Mouse (Mus musculus) lung, postnatal 10 days (tissue): ENCODE measurements at regions not wholly inside any gene's neighbourhood (a gene's known extent, or its start where the extent isn't known, plus 50 kb on each side); places are given as distances from the start of the nearest gene placed in this dataset.

Experiments
- DNase-seq: peaks from one replicate; pipeline ENCODE4 v3.0.0; 2021

GRCm38 (mm10) chr1:51697265-51698192 lies 218.3 kb downstream of the Myo1b start:
- peak; percentile 20 for DNase-seq

GRCm38 (mm10) chr1:51696471-51696870 lies 218.2 kb upstream of the Nabp1 start:
- no peak for DNase-seq

- DNase-seq = peak; percentile 13
These were observed 212.7 kb upstream of the Nabp1 start for GRCm38 (mm10) chr1:51690878-51691277.

- peak; percentile 61 for DNase-seq
These were observed 211.4 kb upstream of the Nabp1 start for GRCm38 (mm10) chr1:51689461-51690223.

GRCm38 (mm10) chr1:51688946-51689345 lies 210.7 kb upstream of the Nabp1 start:
- DNase-seq = no peak

- DNase-seq = no peak
These were observed 210.0 kb upstream of the Nabp1 start for GRCm38 (mm10) chr1:51688224-51688545.

- no peak for DNase-seq
These were observed 209.4 kb upstream of the Nabp1 start for GRCm38 (mm10) chr1:51687484-51688223.

GRCm38 (mm10) chr1:51686759-51687158 lies 208.5 kb upstream of the Nabp1 start:
- DNase-seq = no peak

- no peak for DNase-seq
These were observed 204.0 kb upstream of the Nabp1 start for GRCm38 (mm10) chr1:51682273-51682672.

- DNase-seq = no peak
These were observed 203.6 kb upstream of the Nabp1 start for GRCm38 (mm10) chr1:51681872-51682271.

- DNase-seq = no peak
These were observed 202.5 kb upstream of the Nabp1 start for GRCm38 (mm10) chr1:51680725-51681124.

- DNase-seq = no peak
These were observed 200.2 kb upstream of the Nabp1 start for GRCm38 (mm10) chr1:51678290-51678928.

GRCm38 (mm10) chr1:51677802-51678201 lies 199.6 kb upstream of the Nabp1 start:
- DNase-seq = peak; percentile 48

- no peak for DNase-seq
These were observed 193.5 kb upstream of the Nabp1 start for GRCm38 (mm10) chr1:51671691-51672090.

- DNase-seq = peak; percentile 49
These were observed 193.1 kb upstream of the Nabp1 start for GRCm38 (mm10) chr1:51671287-51671686.

- DNase-seq = no peak
These were observed 191.8 kb upstream of the Nabp1 start for GRCm38 (mm10) chr1:51670009-51670408.

- DNase-seq = peak; percentile 57
These were observed 190.7 kb upstream of the Nabp1 start for GRCm38 (mm10) chr1:51668881-51669280.

- DNase-seq = no peak
These were observed 182.3 kb upstream of the Nabp1 start for GRCm38 (mm10) chr1:51660531-51660930.

GRCm38 (mm10) chr1:51657203-51657602 lies 179.0 kb upstream of the Nabp1 start:
- no peak for DNase-seq

GRCm38 (mm10) chr1:51650653-51650995 lies 172.4 kb upstream of the Nabp1 start:
- peak; percentile 63 for DNase-seq

- no peak for DNase-seq
These were observed 171.9 kb upstream of the Nabp1 start for GRCm38 (mm10) chr1:51649963-51650652.

- peak; percentile 61 for DNase-seq
These were observed 169.7 kb upstream of the Nabp1 start for GRCm38 (mm10) chr1:51647955-51648354.
